Mouse (Mus musculus) ES-E14 (cell line): ENCODE data around the gene Bace2. TPM values are rescaled to one million over a fixed set of nuclear protein-coding genes. Genes with fewer than 3 reads are reported as not detected.

Experiments
- DNase-seq: peaks from one replicate; pipeline ENCODE4 v3.0.0-alpha.2; 2013; ENCODE audit warnings: low read depth, low spot score
- H3K27ac ChIP-seq: 2 replicates; pipeline ENCODE4 v1.5.1; 2012; ENCODE audit warnings: low read depth, mild to moderate bottlenecking, low read length, moderate library complexity, mixed read lengths; ENCODE audit not compliant: poor library complexity, insufficient read depth, severe bottlenecking
- H3K36me3 ChIP-seq: 2 replicates; pipeline ENCODE4 v1.6.1; 2012; ENCODE audit warnings: mild to moderate bottlenecking, low read length, moderate library complexity, mixed read lengths; ENCODE audit not compliant: control insufficient read depth, poor library complexity, insufficient read depth, severe bottlenecking
- H3K4me1 ChIP-seq, 2 experiments: fragments of 150-350 bp in 1 of 2; sonication (generic) in 1 of 2; 2 replicates each; pipeline ENCODE4 v1.6.1; 2012; ENCODE audit warnings: low read length in 2 of 2, mild to moderate bottlenecking in 1 of 2, mixed read lengths in 1 of 2; ENCODE audit not compliant: control insufficient read depth in 2 of 2, insufficient read depth in 2 of 2, poor library complexity in 1 of 2
- H3K4me3 ChIP-seq, 2 experiments: fragments of 150-350 bp in 1 of 2; sonication (generic) in 1 of 2; 2 replicates each; pipeline ENCODE4 v1.5.1; 2012; ENCODE audit warnings: low read length in 2 of 2, low read depth in 1 of 2, mild to moderate bottlenecking in 1 of 2, mixed read lengths in 1 of 2; ENCODE audit not compliant: insufficient read depth in 1 of 2, poor library complexity in 1 of 2, severe bottlenecking in 1 of 2
- H3K9ac ChIP-seq: 2 replicates; pipeline ENCODE4 v1.6.1; 2012; ENCODE audit warnings: low read depth, mild to moderate bottlenecking, low read length, mixed read lengths; ENCODE audit not compliant: poor library complexity, insufficient read depth, severe bottlenecking
- H3K9me3 ChIP-seq: fragments of 150-350 bp; sonication (generic); 2 replicates; pipeline ENCODE4 v1.6.1; 2012; ENCODE audit warnings: low read depth, mild to moderate bottlenecking, low read length; ENCODE audit not compliant: control insufficient read depth, insufficient read depth
- CHD2 ChIP-seq: IDR thresholded peaks from 2 replicates; pipeline ENCODE4 v1.6.1; 2014; ENCODE audit warnings: mild to moderate bottlenecking, low read depth, low read length, inconsistent platforms
- HCFC1 ChIP-seq: IDR thresholded peaks from 2 replicates; pipeline ENCODE4 v1.6.1; 2012; ENCODE audit warnings: low read length, inconsistent platforms, borderline replicate concordance; ENCODE audit not compliant: insufficient read depth
- MAFK ChIP-seq: IDR thresholded peaks from 2 replicates; pipeline ENCODE4 v1.6.1; 2014; ENCODE audit warnings: mild to moderate bottlenecking, low read depth, low read length, inconsistent platforms; ENCODE audit not compliant: insufficient read depth
- ZC3H11A ChIP-seq: IDR thresholded peaks from 2 replicates; pipeline ENCODE4 v1.6.1; 2012; ENCODE audit warnings: low read depth, mild to moderate bottlenecking, inconsistent platforms, low read length, borderline replicate concordance
- ZNF384 ChIP-seq: IDR thresholded peaks from 2 replicates; pipeline ENCODE4 v1.6.1; 2012; ENCODE audit warnings: low read depth, low read length, inconsistent platforms
- in situ Hi-C, 2 experiments: fragments of 600-800 bp; cut with MboI; formaldehyde crosslinking; loops; one replicate each; pipeline ENCODE4 v1.15.1; 2025; ENCODE audit warnings: low sequenced_read_pairs in 2 of 2, inconsistent platforms in 1 of 2; ENCODE audit not compliant: unreplicated experiment in 2 of 2
- total RNA-seq: library from RNA; depleted of rRNA; stranded (reverse); fragments of 300-350 nt; gene quantifications from 2 replicates; pipeline ENCODE4 v1.2.3, GENCODE M21; 2012

Bace2 gene
- total RNA-seq, 1 experiment = 0.54 TPM

DNA sequence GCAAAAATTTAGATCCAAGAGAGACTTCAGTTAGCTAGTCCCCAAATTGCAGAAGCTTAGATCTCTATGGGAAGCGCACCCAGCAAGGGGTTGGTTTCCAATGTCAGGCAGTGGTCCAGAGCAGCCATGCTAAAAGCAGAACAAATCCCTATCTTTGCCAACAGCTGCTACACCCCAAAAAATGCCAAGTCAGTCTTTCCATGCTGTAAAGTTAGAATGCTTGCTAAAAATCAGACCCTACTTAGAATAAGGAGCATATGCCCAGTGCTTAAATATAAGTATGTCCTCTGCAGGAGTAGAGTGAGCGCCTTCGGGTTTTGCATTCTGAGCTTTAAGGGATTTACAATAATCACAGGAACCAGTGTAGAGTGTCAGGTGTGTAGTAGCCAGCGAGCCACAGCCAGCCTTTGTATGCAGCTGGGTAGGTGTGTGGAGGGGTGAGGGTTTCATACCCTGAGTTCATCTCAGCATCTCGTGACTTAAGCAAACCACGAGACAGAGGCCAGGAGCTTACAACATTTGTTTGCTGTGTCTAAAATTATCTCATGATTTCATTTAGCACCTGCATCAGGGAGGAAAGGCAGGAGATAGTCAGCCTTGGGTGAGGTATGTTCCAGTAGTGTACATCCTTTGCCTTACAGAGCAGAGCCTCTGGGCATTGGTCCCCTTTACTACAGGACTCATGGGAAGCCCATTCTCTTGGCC, 62.4 kb downstream of the Bace2 start:
- Histone ChIP-seq H3K9ac (no peak overlapping the region), H3K4me3 (no peak overlapping the region), H3K36me3 (no peaks in the 10 kb centered on the region), H3K4me1 (no peaks in the 10 kb centered on the region), H3K27ac (no peak overlapping the region), H3K9me3 (no peaks in the 10 kb centered on the region)
- in situ Hi-C loops = no loop called here
- no peak for DNase-seq
- TF ChIP-seq CHD2 (no peak), HCFC1 (no peak), ZC3H11A (no peak), ZNF384 (no peak), MAFK (no peak)

DNA sequence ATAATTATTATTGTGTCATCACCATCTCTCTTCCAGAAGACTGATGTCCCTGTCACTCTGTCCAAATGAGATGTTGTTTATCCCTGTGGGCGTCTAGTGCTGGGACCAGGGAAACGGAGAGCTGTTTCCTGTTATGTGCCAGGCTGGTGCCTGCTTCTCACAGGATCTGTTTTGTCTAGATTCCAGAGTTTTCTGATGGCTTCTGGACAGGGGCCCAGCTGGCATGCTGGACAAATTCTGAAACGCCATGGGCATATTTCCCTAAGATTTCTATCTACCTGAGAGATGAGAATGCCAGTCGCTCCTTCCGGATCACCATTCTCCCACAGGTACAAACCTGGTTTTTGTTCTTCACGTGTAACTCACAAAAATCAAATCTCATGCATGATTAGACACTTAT, 65.1 kb downstream of the Bace2 start:
- in situ Hi-C loops = no loop called here
- Histone ChIP-seq H3K27ac (no peak overlapping the region), H3K9ac (no peak overlapping the region), H3K36me3 (no peaks in the 10 kb centered on the region), H3K9me3 (no peaks in the 10 kb centered on the region), H3K4me1 (no peaks in the 10 kb centered on the region), H3K4me3 (no peak overlapping the region)
- DNase-seq = no peak
- TF ChIP-seq HCFC1 (no peak), CHD2 (no peak), ZNF384 (no peak), MAFK (no peak), ZC3H11A (no peak)

DNA sequence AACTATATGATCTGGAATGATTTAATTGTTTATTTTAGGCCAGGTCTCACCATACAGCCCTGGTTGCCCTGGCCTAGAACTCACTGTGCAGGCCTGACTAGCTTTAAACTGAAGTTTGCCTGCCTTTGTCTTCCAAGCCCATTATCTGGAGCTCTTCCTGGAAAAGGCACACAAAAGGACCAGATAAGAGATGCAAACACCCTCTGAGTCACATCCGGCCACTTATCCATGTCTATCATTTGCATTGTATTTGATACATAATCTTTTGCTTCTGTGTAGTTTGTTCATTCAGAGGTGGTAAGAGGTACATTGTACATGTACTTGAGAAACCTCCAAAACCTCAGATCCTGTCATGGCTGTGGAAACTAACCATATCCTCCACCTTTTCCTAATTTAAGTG, 67.1 kb downstream of the Bace2 start:
- H3K4me3 ChIP-seq = no peak overlapping the region
- no peaks in the 10 kb centered on the region for H3K4me1 ChIP-seq
- TF ChIP-seq MAFK = no peak
- no peak overlapping the region for H3K27ac ChIP-seq
- no peaks in the 10 kb centered on the region for H3K9me3 ChIP-seq
- no peak for DNase-seq
- no peak overlapping the region for H3K9ac ChIP-seq
- in situ Hi-C loops = no loop called here
- H3K36me3 ChIP-seq = no peaks in the 10 kb centered on the region

DNA sequence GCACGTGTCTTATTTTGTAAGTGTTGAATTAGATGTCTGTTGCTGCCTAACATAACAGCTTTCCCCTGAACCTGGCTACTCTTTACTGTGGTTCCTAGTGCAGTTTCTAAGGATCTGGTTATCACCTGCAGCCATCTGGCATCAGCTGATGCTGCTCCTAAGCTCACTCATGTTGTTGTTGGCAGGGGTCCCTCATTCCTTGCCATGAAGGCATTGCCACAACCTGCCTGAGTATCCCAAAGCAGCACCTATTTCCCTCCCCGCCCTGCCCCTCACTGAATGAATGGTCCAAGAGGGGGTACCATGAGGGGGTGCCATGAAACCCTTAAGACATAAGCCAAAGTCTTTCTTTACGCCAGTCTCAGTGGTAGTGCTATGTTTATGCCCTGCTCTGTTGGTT, 71.5 kb downstream of the Bace2 start:
- Histone ChIP-seq H3K9ac (no peak overlapping the region), H3K27ac (no peak overlapping the region), H3K4me3 (no peak overlapping the region), H3K4me1 (no peaks in the 10 kb centered on the region), H3K36me3 (no peaks in the 10 kb centered on the region), H3K9me3 (no peaks in the 10 kb centered on the region)
- DNase-seq = no peak
- TF ChIP-seq MAFK (no peak), ZC3H11A (no peak), ZNF384 (no peak), HCFC1 (no peak), CHD2 (no peak)
- in situ Hi-C loops = no loop called here

DNA sequence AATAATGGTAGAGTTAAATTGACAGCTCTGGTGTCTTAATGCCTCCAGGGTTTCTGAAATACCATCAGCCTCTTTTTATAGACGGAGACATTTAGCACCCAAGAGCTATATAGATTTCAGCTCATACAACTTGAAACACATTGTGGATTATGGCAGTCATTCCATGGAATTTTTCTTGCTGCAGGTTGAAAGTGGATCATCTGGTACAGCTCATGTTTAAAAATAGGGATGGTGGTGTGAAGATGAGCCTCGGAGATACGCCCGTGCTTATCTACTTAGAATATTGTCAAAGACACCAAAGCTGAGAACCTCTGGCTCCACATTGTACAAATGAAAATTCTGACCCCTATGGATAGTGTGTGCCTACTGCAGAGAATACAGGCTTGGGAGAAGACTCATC, 73.5 kb downstream of the Bace2 start:
- TF ChIP-seq ZNF384 (no peak), CHD2 (no peak), MAFK (no peak), HCFC1 (no peak), ZC3H11A (no peak)
- Histone ChIP-seq H3K4me3 (no peak overlapping the region), H3K36me3 (no peaks in the 10 kb centered on the region), H3K9me3 (no peaks in the 10 kb centered on the region), H3K9ac (no peak overlapping the region), H3K27ac (no peak overlapping the region), H3K4me1 (no peaks in the 10 kb centered on the region)
- in situ Hi-C loops = no loop called here
- no peak for DNase-seq
